Mouse (Mus musculus): ENCODE data around the gene Mpi. TPM values are rescaled to one million over a fixed set of nuclear protein-coding genes. Genes with fewer than 3 reads are reported as not detected.

The Mpi gene
- polyA plus RNA-seq, 1 experiment from 2014 or later, result 53.5 TPM

GRCm38 (mm10) chr9:57541312-57541711 is 11.3 kb downstream of the Mpi start:
- Histone ChIP-seq H3K9ac (replicated peaks; ENCODE audit: low read length) (no peak overlapping the region), H3K9me3 (ENCODE audit: control insufficient read depth, low read length) (no peaks in the 10 kb centered on the region), H3K4me2 (ENCODE audit: low read length) (no peak overlapping the region), H3K4me1 (ENCODE audit: control insufficient read depth, insufficient read depth, low read length) (peaks cover 11% of the 10 kb centered on the region), H3K36me3 (ENCODE audit: control insufficient read depth, insufficient read depth, low read length) (peaks cover 71% of the 10 kb centered on the region), H3K4me3 (replicated peaks; ENCODE audit: low read depth, low read length) (no peak overlapping the region), H3K27ac (replicated peaks; ENCODE audit: low read depth, low read length) (no peak overlapping the region), H3K27me3 (ENCODE audit: control insufficient read depth, insufficient read depth, low read length) (no peaks in the 10 kb centered on the region)
- ATAC-seq (ENCODE audit: low FRiP score, low TSS enrichment), result no peak
- 8% methylated on average over 1 of the region's 1 CpGs for WGBS
- peak; percentile 87 for DNase-seq

GRCm38 (mm10) chr9:57539550-57539949 is 13.0 kb downstream of the Mpi start:
- no peaks in the 10 kb centered on the region for H3K27me3 ChIP-seq (ENCODE audit: control insufficient read depth, insufficient read depth, low read length)
- peaks cover 62% of the 10 kb centered on the region for H3K36me3 ChIP-seq (ENCODE audit: control insufficient read depth, insufficient read depth, low read length)
- H3K4me1 ChIP-seq (ENCODE audit: control insufficient read depth, insufficient read depth, low read length), result peaks cover 11% of the 10 kb centered on the region
- 92% methylated on average over 2 of the region's 2 CpGs for WGBS
- no peak overlapping the region for H3K4me3 ChIP-seq (replicated peaks; ENCODE audit: low read depth, low read length)
- H3K4me2 ChIP-seq (ENCODE audit: low read length), result no peak overlapping the region
- no peak overlapping the region; the same call in 1 of the 2 replicates for H3K9ac ChIP-seq (replicated peaks; ENCODE audit: low read length)
- no peak for DNase-seq
- no peak for ATAC-seq (ENCODE audit: low FRiP score, low TSS enrichment)
- H3K9me3 ChIP-seq (ENCODE audit: control insufficient read depth, low read length), result no peaks in the 10 kb centered on the region
- H3K27ac ChIP-seq (replicated peaks; ENCODE audit: low read depth, low read length), result no peak overlapping the region

GRCm38 (mm10) chr9:57537728-57538181 is 14.8 kb downstream of the Mpi start:
- Histone ChIP-seq H3K27ac (replicated peaks; ENCODE audit: low read depth, low read length) (peak overlapping the region; percentile 89), H3K9me3 (ENCODE audit: control insufficient read depth, low read length) (no peaks in the 10 kb centered on the region), H3K27me3 (ENCODE audit: control insufficient read depth, insufficient read depth, low read length) (no peaks in the 10 kb centered on the region), H3K36me3 (ENCODE audit: control insufficient read depth, insufficient read depth, low read length) (peaks cover 62% of the 10 kb centered on the region), H3K4me3 (replicated peaks; ENCODE audit: low read depth, low read length) (peak overlapping the region; percentile 79), H3K4me2 (ENCODE audit: low read length) (peak overlapping the region; percentile 80), H3K4me1 (ENCODE audit: control insufficient read depth, insufficient read depth, low read length) (peaks cover 11% of the 10 kb centered on the region), H3K9ac (replicated peaks; ENCODE audit: low read length) (peak overlapping the region; percentile 91)
- WGBS, result under 1% methylated on average over 24 of the region's 24 CpGs
- ATAC-seq (ENCODE audit: low FRiP score, low TSS enrichment), result no peak; the same call in 1 of the 2 replicates
- DNase-seq, result no peak

- peak; percentile 95 for DNase-seq
- ATAC-seq (ENCODE audit: low FRiP score, low TSS enrichment), result peak; percentile 90
- WGBS, result 1% methylated on average over 45 of the region's 45 CpGs
- Histone ChIP-seq H3K27ac (replicated peaks; ENCODE audit: low read depth, low read length) (peak within 1 kb of the TSS; percentile 89), H3K4me1 (ENCODE audit: control insufficient read depth, insufficient read depth, low read length) (peaks cover 11% of the 10 kb centered on the region), H3K36me3 (ENCODE audit: control insufficient read depth, insufficient read depth, low read length) (peaks cover 62% of the 10 kb centered on the region), H3K27me3 (ENCODE audit: control insufficient read depth, insufficient read depth, low read length) (no peaks in the 10 kb centered on the region), H3K9me3 (ENCODE audit: control insufficient read depth, low read length) (no peaks in the 10 kb centered on the region), H3K4me2 (ENCODE audit: low read length) (peak within 1 kb of the TSS; percentile 80), H3K4me3 (replicated peaks; ENCODE audit: low read depth, low read length) (peak within 1 kb of the TSS; percentile 79), H3K9ac (replicated peaks; ENCODE audit: low read length) (peak within 1 kb of the TSS; percentile 91)
These were observed 15.4 kb downstream of the Mpi start, which contains the start of gene Fam219b for GRCm38 (mm10) chr9:57537044-57537727. Gene Fam219b (plus strand): TSS chr9:57537528.

- ATAC-seq (ENCODE audit: low FRiP score, low TSS enrichment) (no peak), DNase-seq (no peak)
- WGBS, result 86% methylated on average over 5 of the region's 5 CpGs
- peak overlapping the region; percentile 80 for H3K4me2 ChIP-seq (ENCODE audit: low read length)
- no peak overlapping the region for H3K27ac ChIP-seq (replicated peaks; ENCODE audit: low read depth, low read length)
- H3K4me1 ChIP-seq (ENCODE audit: control insufficient read depth, insufficient read depth, low read length), result peaks cover 11% of the 10 kb centered on the region
- peaks cover 62% of the 10 kb centered on the region for H3K36me3 ChIP-seq (ENCODE audit: control insufficient read depth, insufficient read depth, low read length)
- no peaks in the 10 kb centered on the region for H3K9me3 ChIP-seq (ENCODE audit: control insufficient read depth, low read length)
- no peaks in the 10 kb centered on the region for H3K27me3 ChIP-seq (ENCODE audit: control insufficient read depth, insufficient read depth, low read length)
- H3K4me3 ChIP-seq (replicated peaks; ENCODE audit: low read depth, low read length), result peak overlapping the region; percentile 79
- no peak overlapping the region; the same call in 1 of the 2 replicates for H3K9ac ChIP-seq (replicated peaks; ENCODE audit: low read length)
These were observed 16.2 kb downstream of the Mpi start for GRCm38 (mm10) chr9:57536362-57536761.

- WGBS, result 91% methylated on average over 1 of the region's 1 CpGs
- no peak for ATAC-seq (ENCODE audit: low FRiP score, low TSS enrichment)
- no peak overlapping the region for H3K9ac ChIP-seq (replicated peaks; ENCODE audit: low read length)
- no peaks in the 10 kb centered on the region for H3K27me3 ChIP-seq (ENCODE audit: control insufficient read depth, insufficient read depth, low read length)
- H3K27ac ChIP-seq (replicated peaks; ENCODE audit: low read depth, low read length), result no peak overlapping the region
- H3K4me3 ChIP-seq (replicated peaks; ENCODE audit: low read depth, low read length), result no peak overlapping the region
- no peak for DNase-seq
- 0 out of 2 replicates have a peak, but pooled peaks cover 3% of the 10 kb centered on the region for H3K4me1 ChIP-seq (ENCODE audit: control insufficient read depth, insufficient read depth, low read length)
- H3K36me3 ChIP-seq (ENCODE audit: control insufficient read depth, insufficient read depth, low read length), result peaks cover 59% of the 10 kb centered on the region
- no peaks in the 10 kb centered on the region for H3K9me3 ChIP-seq (ENCODE audit: control insufficient read depth, low read length)
- H3K4me2 ChIP-seq (ENCODE audit: low read length), result no peak overlapping the region
These were observed 20.6 kb downstream of the Mpi start for GRCm38 (mm10) chr9:57531946-57532345.

GRCm38 (mm10) chr9:57526435-57526834 is 26.1 kb downstream of the Mpi start:
- DNase-seq, result no peak
- no peaks in the 10 kb centered on the region for H3K9me3 ChIP-seq (ENCODE audit: control insufficient read depth, low read length)
- ATAC-seq (ENCODE audit: low FRiP score, low TSS enrichment), result no peak

GRCm38 (mm10) chr9:57525516-57525915 is 27.0 kb downstream of the Mpi start:
- Histone ChIP-seq H3K9ac (replicated peaks; ENCODE audit: low read length) (no peak overlapping the region), H3K27ac (replicated peaks; ENCODE audit: low read depth, low read length) (no peak overlapping the region), H3K9me3 (ENCODE audit: control insufficient read depth, low read length) (no peaks in the 10 kb centered on the region), H3K4me3 (replicated peaks; ENCODE audit: low read depth, low read length) (no peak overlapping the region), H3K27me3 (ENCODE audit: control insufficient read depth, insufficient read depth, low read length) (no peaks in the 10 kb centered on the region), H3K4me1 (ENCODE audit: control insufficient read depth, insufficient read depth, low read length) (peaks cover 18% of the 10 kb centered on the region), H3K36me3 (ENCODE audit: control insufficient read depth, insufficient read depth, low read length) (peaks cover 13% of the 10 kb centered on the region), H3K4me2 (ENCODE audit: low read length) (no peak overlapping the region)
- ATAC-seq (ENCODE audit: low FRiP score, low TSS enrichment), result no peak
- 97% methylated on average over 2 of the region's 2 CpGs for WGBS
- no peak for DNase-seq

More at GRCm38 (mm10) chr9:57526435-57526834, 26.1 kb downstream of the Mpi start:
- no peak overlapping the region for H3K4me2 ChIP-seq (ENCODE audit: low read length)
- no peak overlapping the region for H3K9ac ChIP-seq (replicated peaks; ENCODE audit: low read length)
- H3K27me3 ChIP-seq (ENCODE audit: control insufficient read depth, insufficient read depth, low read length), result no peaks in the 10 kb centered on the region
- no peak overlapping the region for H3K27ac ChIP-seq (replicated peaks; ENCODE audit: low read depth, low read length)
- no peak overlapping the region for H3K4me3 ChIP-seq (replicated peaks; ENCODE audit: low read depth, low read length)
- peaks cover 18% of the 10 kb centered on the region for H3K4me1 ChIP-seq (ENCODE audit: control insufficient read depth, insufficient read depth, low read length)
- H3K36me3 ChIP-seq (ENCODE audit: control insufficient read depth, insufficient read depth, low read length), result peaks cover 20% of the 10 kb centered on the region

- peak overlapping the region; percentile 4; the same call in 1 of the 2 replicates for H3K4me2 ChIP-seq (ENCODE audit: low read length)
- no peaks in the 10 kb centered on the region for H3K9me3 ChIP-seq (ENCODE audit: control insufficient read depth, low read length)
- H3K36me3 ChIP-seq (ENCODE audit: control insufficient read depth, insufficient read depth, low read length), result 0 out of 2 replicates have a peak, but pooled peaks cover 5% of the 10 kb centered on the region
- H3K27ac ChIP-seq (replicated peaks; ENCODE audit: low read depth, low read length), result no peak overlapping the region
- ATAC-seq (ENCODE audit: low FRiP score, low TSS enrichment), result no peak
- H3K4me3 ChIP-seq (replicated peaks; ENCODE audit: low read depth, low read length), result no peak overlapping the region
- no peaks in the 10 kb centered on the region for H3K27me3 ChIP-seq (ENCODE audit: control insufficient read depth, insufficient read depth, low read length)
- DNase-seq, result no peak
- H3K9ac ChIP-seq (replicated peaks; ENCODE audit: low read length), result no peak overlapping the region
- peaks cover 18% of the 10 kb centered on the region for H3K4me1 ChIP-seq (ENCODE audit: control insufficient read depth, insufficient read depth, low read length)
These were observed 28.1 kb downstream of the Mpi start for GRCm38 (mm10) chr9:57524439-57524838.
